Mouse (Mus musculus): ENCODE measurements around the gene Mmd.
"Not testable (repeated sequence)": the region's sequence is repeated elsewhere in the genome, so short reads cannot be mapped to it uniquely, and the experiment has no call there.

Gene Mmd

GRCm38 (mm10) chr11:90280069-90280468, 30.8 kb downstream of the Mmd start:
- in situ Hi-C loops (cut with MboI; ENCODE audit: low sequenced_read_pairs): no loop called here

- in situ Hi-C loops (cut with MboI; ENCODE audit: low sequenced_read_pairs): not testable (repeated sequence)
Observed at GRCm38 (mm10) chr11:90281943-90282342, 32.7 kb downstream of the Mmd start.

GRCm38 (mm10) chr11:90283159-90283558, 33.9 kb downstream of the Mmd start:
- in situ Hi-C loops (cut with MboI; ENCODE audit: low sequenced_read_pairs): no loop called here

- in situ Hi-C loops (cut with MboI; ENCODE audit: low sequenced_read_pairs): no loop called here
Observed at GRCm38 (mm10) chr11:90283601-90284000, 34.3 kb downstream of the Mmd start.

- in situ Hi-C loops (cut with MboI; ENCODE audit: low sequenced_read_pairs): no loop called here
Observed at GRCm38 (mm10) chr11:90284079-90284478, 34.8 kb downstream of the Mmd start.

GRCm38 (mm10) chr11:90284623-90285022, 35.4 kb downstream of the Mmd start:
- in situ Hi-C loops (cut with MboI; ENCODE audit: low sequenced_read_pairs): no loop called here

GRCm38 (mm10) chr11:90286550-90287154, 37.4 kb downstream of the Mmd start:
- in situ Hi-C loops (cut with MboI; ENCODE audit: low sequenced_read_pairs): no loop called here

- in situ Hi-C loops (cut with MboI; ENCODE audit: low sequenced_read_pairs): no loop called here
Observed at GRCm38 (mm10) chr11:90291156-90291555, 41.9 kb downstream of the Mmd start.

GRCm38 (mm10) chr11:90292766-90293165, 43.5 kb downstream of the Mmd start:
- in situ Hi-C loops (cut with MboI; ENCODE audit: low sequenced_read_pairs): no loop called here

- in situ Hi-C loops (cut with MboI; ENCODE audit: low sequenced_read_pairs): no loop called here
Observed at GRCm38 (mm10) chr11:90294622-90295021, 45.4 kb downstream of the Mmd start.

GRCm38 (mm10) chr11:90306067-90306466, 56.8 kb downstream of the Mmd start:
- in situ Hi-C loops (cut with MboI; ENCODE audit: low sequenced_read_pairs): loop anchor here (5.0 kb wide), 1 partner anchor 311 kb away; no protein-coding TSS in a partner anchor

- in situ Hi-C loops (cut with MboI; ENCODE audit: low sequenced_read_pairs): loop anchor here (5.0 kb wide), 1 partner anchor 310 kb away; no protein-coding TSS in a partner anchor
Observed at GRCm38 (mm10) chr11:90306993-90307392, 57.7 kb downstream of the Mmd start.

GRCm38 (mm10) chr11:90314606-90315005, 65.3 kb downstream of the Mmd start:
- in situ Hi-C loops (cut with MboI; ENCODE audit: low sequenced_read_pairs): no loop called here

GRCm38 (mm10) chr11:90317482-90317881, 68.2 kb downstream of the Mmd start:
- in situ Hi-C loops (cut with MboI; ENCODE audit: low sequenced_read_pairs): no loop called here

- in situ Hi-C loops (cut with MboI; ENCODE audit: low sequenced_read_pairs): no loop called here
Observed at GRCm38 (mm10) chr11:90320922-90321321, 71.7 kb downstream of the Mmd start.

GRCm38 (mm10) chr11:90324597-90324996, 75.3 kb downstream of the Mmd start:
- in situ Hi-C loops (cut with MboI; ENCODE audit: low sequenced_read_pairs): no loop called here

- in situ Hi-C loops (cut with MboI; ENCODE audit: low sequenced_read_pairs): no loop called here
Observed at GRCm38 (mm10) chr11:90326146-90326545, 76.9 kb downstream of the Mmd start.

- in situ Hi-C loops (cut with MboI; ENCODE audit: low sequenced_read_pairs): no loop called here
Observed at GRCm38 (mm10) chr11:90326836-90327235, 77.6 kb downstream of the Mmd start.

All from CH12F3 (cell line).